Mouse (Mus musculus) midbrain, embryonic 12.5 days (tissue): ENCODE measurements around the gene Pdhb. TPM values are rescaled to one million over a fixed set of nuclear protein-coding genes. Genes with fewer than 3 reads are reported as not detected.

Experiments used
- ATAC-seq: fragments of 200-750 bp; cut with Nextera tagmentation; 2 replicates; pipeline ENCODE4 v1.8.0; 2017; ENCODE audit warnings: low read depth, moderate TSS enrichment, moderate library complexity; ENCODE audit not compliant: low FRiP score
- H3K27ac ChIP-seq: fragments of 300-500 bp; sonication (generic); replicated peaks from 2 replicates; pipeline ENCODE4 v1.5.1; 2016; ENCODE audit warnings: mild to moderate bottlenecking
- H3K27me3 ChIP-seq: fragments of 300-500 bp; sonication (generic); 2 replicates; pipeline ENCODE4 v1.6.1; 2016; ENCODE audit warnings: mild to moderate bottlenecking
- H3K36me3 ChIP-seq: fragments of 300-500 bp; sonication (generic); 2 replicates; pipeline ENCODE4 v1.6.1; 2016
- H3K4me1 ChIP-seq: fragments of 300-500 bp; sonication (generic); 2 replicates; pipeline ENCODE4 v1.6.1; 2016
- H3K4me2 ChIP-seq: fragments of 300-500 bp; sonication (generic); replicated peaks from 2 replicates; pipeline ENCODE4 v1.6.1; 2016; ENCODE audit warnings: mild to moderate bottlenecking, moderate library complexity
- H3K4me3 ChIP-seq: fragments of 300-500 bp; sonication (generic); 2 replicates; pipeline ENCODE4 v1.5.1; 2016; ENCODE audit warnings: mild to moderate bottlenecking
- H3K9ac ChIP-seq: fragments of 300-500 bp; sonication (generic); replicated peaks from 2 replicates; pipeline ENCODE4 v1.6.1; 2016; ENCODE audit warnings: mild to moderate bottlenecking, moderate library complexity
- H3K9me3 ChIP-seq: fragments of 300-500 bp; sonication (generic); 2 replicates; pipeline ENCODE4 v1.6.1; 2016; ENCODE audit warnings: mild to moderate bottlenecking
- WGBS: fragments of 180-500 bp; shearing (Covaris S2); methylation state at CpG from one replicate; pipeline ENCODE4 v1.1.7; 2016; 5-methylcytosine and 5-hydroxymethylcytosine counted together
- polyA plus RNA-seq: library from polyadenylated mRNA; unstranded; fragments of >200 nt; fragmentation: Nextera tagmentation; extraction: Ambion mirVana; gene quantifications from 2 replicates; pipeline ENCODE4 v1.2.1, GENCODE M21; 2016

Gene Pdhb
- polyA plus RNA-seq, 1 experiment from 2014 or later, result 213 TPM

- WGBS, result 97% methylated on average over 7 of the region's 7 CpGs
- Histone ChIP-seq H3K9ac (no peak overlapping the region), H3K36me3 (peaks cover 9% of the 10 kb centered on the region)
These were observed 49.7 kb downstream of the Pdhb start for GRCm38 (mm10) chr14:8123141-8123540.

GRCm38 (mm10) chr14:8119904-8120303, 52.9 kb downstream of the Pdhb start:
- Histone ChIP-seq H3K27me3 (no peaks in the 10 kb centered on the region), H3K9me3 (no peaks in the 10 kb centered on the region), H3K4me2 (no peak overlapping the region), H3K4me1 (no peaks in the 10 kb centered on the region), H3K9ac (no peak overlapping the region), H3K27ac (no peak overlapping the region), H3K36me3 (peaks cover 9% of the 10 kb centered on the region), H3K4me3 (no peak overlapping the region)
- no peak for ATAC-seq
- WGBS, result 88% methylated on average over 3 of the region's 3 CpGs

More at GRCm38 (mm10) chr14:8123141-8123540, 49.7 kb downstream of the Pdhb start:
- Histone ChIP-seq H3K4me3 (no peak overlapping the region), H3K27me3 (no peaks in the 10 kb centered on the region), H3K9me3 (no peaks in the 10 kb centered on the region), H3K4me2 (no peak overlapping the region), H3K4me1 (no peaks in the 10 kb centered on the region), H3K27ac (no peak overlapping the region)
- no peak for ATAC-seq

- Histone ChIP-seq H3K9me3 (no peaks in the 10 kb centered on the region), H3K4me2 (no peak overlapping the region), H3K9ac (no peak overlapping the region), H3K27ac (no peak overlapping the region), H3K36me3 (peaks cover 9% of the 10 kb centered on the region), H3K27me3 (no peaks in the 10 kb centered on the region), H3K4me1 (no peaks in the 10 kb centered on the region), H3K4me3 (no peak overlapping the region)
- ATAC-seq, result no peak
- 91% methylated on average over 5 of the region's 5 CpGs for WGBS
These were observed 53.4 kb downstream of the Pdhb start for GRCm38 (mm10) chr14:8119454-8119853.

GRCm38 (mm10) chr14:8117371-8117770, 55.5 kb downstream of the Pdhb start:
- no peaks in the 10 kb centered on the region for H3K27me3 ChIP-seq
- H3K9ac ChIP-seq, result no peak overlapping the region
- ATAC-seq, result no peak
- no peaks in the 10 kb centered on the region for H3K9me3 ChIP-seq
- no peaks in the 10 kb centered on the region for H3K4me1 ChIP-seq
- no peak overlapping the region for H3K27ac ChIP-seq
- no peaks in the 10 kb centered on the region; the same call in 1 of the 2 replicates for H3K36me3 ChIP-seq
- WGBS, result 88% methylated on average over 2 of the region's 2 CpGs
- H3K4me3 ChIP-seq, result no peak overlapping the region
- no peak overlapping the region for H3K4me2 ChIP-seq

Other genes with a start within 250 kb of the Pdhb start
- gene Gm45521, start 215.7 kb downstream of the Pdhb start, polyA plus RNA-seq, result not detected in 2 replicates
- gene Dnase1l3, start 178.5 kb downstream of the Pdhb start, polyA plus RNA-seq, result 0.05 TPM in 1 of 2 replicates, not detected in the other
- gene Abhd6, start 170.1 kb downstream of the Pdhb start, polyA plus RNA-seq, result 17.1 and 18.7 TPM in 2 replicates
- gene Rpp14, start 92.7 kb downstream of the Pdhb start, polyA plus RNA-seq, result 44.4 and 44.9 TPM in 2 replicates
- gene Pxk, start 74.8 kb downstream of the Pdhb start, polyA plus RNA-seq, result 32.9 and 33.6 TPM in 2 replicates
- 9.1 and 9.2 TPM in 2 replicates for gene Kctd6, start 41.1 kb upstream of the Pdhb start, polyA plus RNA-seq
- not detected in 2 replicates for gene Acox2, start 86.3 kb upstream of the Pdhb start, polyA plus RNA-seq
- gene Fam107a, start 145.0 kb upstream of the Pdhb start, polyA plus RNA-seq, result 0.24 and 0.48 TPM in 2 replicates
- not detected in 2 replicates for gene Oit1, start 205.7 kb upstream of the Pdhb start, polyA plus RNA-seq